Mouse (Mus musculus): ENCODE results near the gene Sec14l1. TPM values are rescaled to one million over a fixed set of nuclear protein-coding genes. Genes with fewer than 3 reads are reported as not detected.
"Not testable (repeated sequence)": the region's sequence is repeated elsewhere in the genome, so short reads cannot be mapped to it uniquely, and the experiment has no call there.

Sec14l1 gene
- polyA plus RNA-seq, 1 experiment from 2014 or later, result 47.8 TPM

GRCm38 (mm10) chr11:117079651-117080190 is 35.2 kb upstream of the Sec14l1 start:
- peaks cover 55% of the 10 kb centered on the region for H3K4me1 ChIP-seq
- no peak overlapping the region for H3K4me3 ChIP-seq
- peaks cover 56% of the 10 kb centered on the region for H3K36me3 ChIP-seq
- no peak for DNase-seq (ENCODE audit: low spot score)
- 87% methylated on average over 17 of the region's 17 CpGs for WGBS
- no peak overlapping the region for H3K27ac ChIP-seq
- H3K9me3 ChIP-seq (replicated peaks), result no peaks in the 10 kb centered on the region
- no peaks in the 10 kb centered on the region for H3K27me3 ChIP-seq (ENCODE audit: low read depth, poor library complexity, severe bottlenecking)

GRCm38 (mm10) chr11:117080209-117080608 is 34.8 kb upstream of the Sec14l1 start:
- no peaks in the 10 kb centered on the region for H3K27me3 ChIP-seq (ENCODE audit: low read depth, poor library complexity, severe bottlenecking)
- WGBS, result 92% methylated on average over 11 of the region's 11 CpGs
- no peaks in the 10 kb centered on the region for H3K9me3 ChIP-seq (replicated peaks)
- H3K4me1 ChIP-seq, result peaks cover 55% of the 10 kb centered on the region
- no peak for DNase-seq (ENCODE audit: low spot score)
- H3K36me3 ChIP-seq, result peaks cover 56% of the 10 kb centered on the region
- no peak overlapping the region for H3K4me3 ChIP-seq
- H3K27ac ChIP-seq, result no peak overlapping the region

GRCm38 (mm10) chr11:117081165-117082064 is 33.6 kb upstream of the Sec14l1 start:
- WGBS, result 34% methylated on average over 16 of the region's 16 CpGs

GRCm38 (mm10) chr11:117082353-117082934 is 32.5 kb upstream of the Sec14l1 start:
- Histone ChIP-seq H3K9me3 (replicated peaks) (no peaks in the 10 kb centered on the region), H3K27ac (peak overlapping the region; percentile 80), H3K27me3 (ENCODE audit: low read depth, poor library complexity, severe bottlenecking) (no peaks in the 10 kb centered on the region), H3K4me1 (peaks cover 41% of the 10 kb centered on the region), H3K4me3 (no peak overlapping the region), H3K36me3 (peaks cover 60% of the 10 kb centered on the region)
- no peak for DNase-seq (ENCODE audit: low spot score)
- 61% methylated on average over 11 of the region's 11 CpGs for WGBS

More at GRCm38 (mm10) chr11:117081165-117082064, 33.6 kb upstream of the Sec14l1 start:
- peak; percentile 81 for DNase-seq (ENCODE audit: low spot score)
- H3K4me3 ChIP-seq, result no peak overlapping the region
- H3K36me3 ChIP-seq, result peaks cover 60% of the 10 kb centered on the region
- peaks cover 48% of the 10 kb centered on the region for H3K4me1 ChIP-seq
- H3K27me3 ChIP-seq (ENCODE audit: low read depth, poor library complexity, severe bottlenecking), result no peaks in the 10 kb centered on the region
- no peaks in the 10 kb centered on the region for H3K9me3 ChIP-seq (replicated peaks)
- peak overlapping the region; percentile 80 for H3K27ac ChIP-seq

- H3K36me3 ChIP-seq, result peaks cover 52% of the 10 kb centered on the region
- no peak for DNase-seq (ENCODE audit: low spot score)
- no peaks in the 10 kb centered on the region for H3K27me3 ChIP-seq (ENCODE audit: low read depth, poor library complexity, severe bottlenecking)
- H3K4me1 ChIP-seq, result peaks cover 35% of the 10 kb centered on the region
- no peak overlapping the region for H3K4me3 ChIP-seq
- H3K27ac ChIP-seq, result peak overlapping the region; percentile 80; the same call in 1 of the 2 replicates
- no peaks in the 10 kb centered on the region for H3K9me3 ChIP-seq (replicated peaks)
- 91% methylated on average over 19 of the region's 19 CpGs for WGBS
Observed at GRCm38 (mm10) chr11:117083052-117083881, 31.7 kb upstream of the Sec14l1 start.

GRCm38 (mm10) chr11:117083882-117084260 is 31.1 kb upstream of the Sec14l1 start:
- Histone ChIP-seq H3K36me3 (peaks cover 46% of the 10 kb centered on the region), H3K4me1 (peaks cover 36% of the 10 kb centered on the region)
- not testable (repeated sequence) for H3K27me3 ChIP-seq (ENCODE audit: low read depth, poor library complexity, severe bottlenecking); H3K27ac ChIP-seq; H3K9me3 ChIP-seq (replicated peaks); H3K4me3 ChIP-seq; DNase-seq (ENCODE audit: low spot score)
- 94% methylated on average over 3 of the region's 3 CpGs for WGBS

- no peaks in the 10 kb centered on the region for H3K9me3 ChIP-seq (replicated peaks)
- no peak overlapping the region for H3K4me3 ChIP-seq
- no peak overlapping the region for H3K27ac ChIP-seq
- no peak for DNase-seq (ENCODE audit: low spot score)
- H3K4me1 ChIP-seq, result peaks cover 41% of the 10 kb centered on the region
- H3K36me3 ChIP-seq, result peaks cover 23% of the 10 kb centered on the region
- 94% methylated on average over 10 of the region's 10 CpGs for WGBS
- no peaks in the 10 kb centered on the region for H3K27me3 ChIP-seq (ENCODE audit: low read depth, poor library complexity, severe bottlenecking)
Observed at GRCm38 (mm10) chr11:117086215-117086614, 28.8 kb upstream of the Sec14l1 start.

GRCm38 (mm10) chr11:117087036-117087799 is 27.8 kb upstream of the Sec14l1 start:
- Histone ChIP-seq H3K27me3 (ENCODE audit: low read depth, poor library complexity, severe bottlenecking) (no peaks in the 10 kb centered on the region), H3K9me3 (replicated peaks) (no peaks in the 10 kb centered on the region), H3K4me1 (peaks cover 41% of the 10 kb centered on the region), H3K4me3 (no peak overlapping the region), H3K27ac (no peak overlapping the region), H3K36me3 (peaks cover 22% of the 10 kb centered on the region)
- 90% methylated on average over 9 of the region's 9 CpGs for WGBS
- DNase-seq (ENCODE audit: low spot score), result no peak

GRCm38 (mm10) chr11:117088271-117088991 is 26.5 kb upstream of the Sec14l1 start:
- H3K27me3 ChIP-seq (ENCODE audit: low read depth, poor library complexity, severe bottlenecking), result peaks cover 9% of the 10 kb centered on the region; the same call in 1 of the 2 replicates
- no peaks in the 10 kb centered on the region for H3K9me3 ChIP-seq (replicated peaks)
- 82% methylated on average over 13 of the region's 13 CpGs for WGBS
- no peak overlapping the region for H3K4me3 ChIP-seq
- H3K4me1 ChIP-seq, result peaks cover 38% of the 10 kb centered on the region
- H3K27ac ChIP-seq, result no peak overlapping the region
- DNase-seq (ENCODE audit: low spot score), result no peak
- peaks cover 13% of the 10 kb centered on the region for H3K36me3 ChIP-seq

- Histone ChIP-seq H3K36me3 (peaks cover 4% of the 10 kb centered on the region; the same call in 1 of the 2 replicates), H3K27ac (no peak overlapping the region), H3K4me3 (no peak overlapping the region), H3K9me3 (replicated peaks) (no peaks in the 10 kb centered on the region), H3K27me3 (ENCODE audit: low read depth, poor library complexity, severe bottlenecking) (peaks cover 12% of the 10 kb centered on the region; the same call in 1 of the 2 replicates), H3K4me1 (peaks cover 40% of the 10 kb centered on the region)
- no peak for DNase-seq (ENCODE audit: low spot score)
- 74% methylated on average over 9 of the region's 9 CpGs for WGBS
Observed at GRCm38 (mm10) chr11:117089673-117090419, 25.1 kb upstream of the Sec14l1 start.

- WGBS, result 34% methylated on average over 4 of the region's 4 CpGs
- Histone ChIP-seq H3K27me3 (ENCODE audit: low read depth, poor library complexity, severe bottlenecking) (peaks cover 12% of the 10 kb centered on the region; the same call in 1 of the 2 replicates), H3K27ac (peak overlapping the region; percentile 80; the same call in 1 of the 2 replicates), H3K9me3 (replicated peaks) (no peaks in the 10 kb centered on the region), H3K4me1 (peaks cover 40% of the 10 kb centered on the region), H3K4me3 (peak overlapping the region; percentile 36), H3K36me3 (no peaks in the 10 kb centered on the region)
- no peak for DNase-seq (ENCODE audit: low spot score)
Observed at GRCm38 (mm10) chr11:117091406-117091805, 23.6 kb upstream of the Sec14l1 start.
